Mouse (Mus musculus) retina, postnatal 1 day (tissue): ENCODE results near the gene Lrrc15.

Experiments used
- DNase-seq: peaks from one replicate; pipeline ENCODE4 v3.0.0-alpha.2; 2012

The Lrrc15 gene

GRCm38 (mm10) chr16:30236091-30236699, 46.9 kb downstream of the Lrrc15 start:
- DNase-seq, result peak; percentile 88

GRCm38 (mm10) chr16:30235577-30235976, 47.5 kb downstream of the Lrrc15 start:
- peak; percentile 28 for DNase-seq

- no peak for DNase-seq
These were observed 48.2 kb downstream of the Lrrc15 start for GRCm38 (mm10) chr16:30234636-30235546.

GRCm38 (mm10) chr16:30234077-30234476, 49.0 kb downstream of the Lrrc15 start:
- DNase-seq, result no peak

- DNase-seq, result no peak
These were observed 51.0 kb downstream of the Lrrc15 start for GRCm38 (mm10) chr16:30231882-30232604.

GRCm38 (mm10) chr16:30227352-30227751, 55.7 kb downstream of the Lrrc15 start:
- DNase-seq, result no peak

- DNase-seq, result no peak
These were observed 61.8 kb downstream of the Lrrc15 start for GRCm38 (mm10) chr16:30221161-30221782.
